Mouse (Mus musculus) bone marrow, adult 2 months (tissue): ENCODE data around the gene Zfp949.

ENCODE experiments used
- CTCF ChIP-seq: fragments of 200-500 bp; IDR thresholded peaks from 2 replicates; pipeline ENCODE4 v1.5.1; 2011; ENCODE audit warnings: low read length, control low read depth; ENCODE audit not compliant: control insufficient read depth, insufficient read depth
- POLR2A ChIP-seq: fragments of 200-500 bp; IDR thresholded peaks from 2 replicates; pipeline ENCODE4 v1.6.1; 2011; ENCODE audit warnings: low read depth, mild to moderate bottlenecking, control low read depth, low read length, borderline replicate concordance; ENCODE audit not compliant: control insufficient read depth

- TF ChIP-seq POLR2A (peak; percentile 27), CTCF (no peak)
Observed at GRCm38 (mm10) chr9:88547851-88548613, at the start of gene Zfp949.
